Mouse (Mus musculus): ENCODE results near the gene Ablim2. TPM values are rescaled to one million over a fixed set of nuclear protein-coding genes. Genes with fewer than 3 reads are reported as not detected.

Ablim2 gene
- total and polyA plus RNA-seq, 3 experiments = 9.5 to 38.2 (median 10.1) TPM

DNA sequence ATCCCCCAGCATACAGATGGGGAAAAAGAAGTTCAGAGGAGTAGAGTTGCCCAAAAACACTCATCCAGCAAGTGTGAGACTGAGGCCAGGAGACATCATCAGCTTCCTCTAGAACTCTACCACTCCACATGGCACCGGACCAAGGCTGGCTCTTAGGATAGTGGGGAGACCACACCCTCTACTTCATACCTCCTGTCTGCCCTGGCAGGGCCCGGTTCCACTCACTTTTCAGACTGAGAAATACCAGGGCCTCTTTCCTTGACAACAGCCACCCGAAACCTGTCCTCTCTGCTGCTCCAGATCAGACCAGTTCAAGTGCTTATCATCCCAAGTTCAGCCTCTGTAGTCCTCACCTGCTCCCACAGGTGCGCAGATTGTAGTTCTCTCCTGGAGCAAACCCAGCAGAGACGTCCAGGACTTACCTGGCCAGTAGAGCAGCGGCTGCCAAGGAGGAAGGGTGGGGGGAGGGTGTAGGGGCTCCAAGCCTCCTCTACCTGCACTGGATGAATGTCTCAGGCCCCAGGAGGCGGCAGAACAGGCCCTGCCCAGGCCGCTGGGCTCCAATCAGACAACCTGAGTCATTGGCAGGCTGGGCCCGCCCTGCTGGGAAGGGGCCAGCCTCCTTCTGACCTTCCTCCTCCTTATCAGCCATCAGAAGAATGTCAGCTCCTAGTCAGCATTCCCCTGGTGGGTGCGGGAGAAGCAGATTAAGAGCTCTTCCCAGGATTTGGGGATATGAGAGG is 18.0 kb upstream of the Ablim2 start, which contains the start of gene Sh3tc1:
TSS of gene Sh3tc1 (minus strand) at position 452 of the 743 bp plus-strand sequence.
- peak; percentile 92 for DNase-seq

DNA sequence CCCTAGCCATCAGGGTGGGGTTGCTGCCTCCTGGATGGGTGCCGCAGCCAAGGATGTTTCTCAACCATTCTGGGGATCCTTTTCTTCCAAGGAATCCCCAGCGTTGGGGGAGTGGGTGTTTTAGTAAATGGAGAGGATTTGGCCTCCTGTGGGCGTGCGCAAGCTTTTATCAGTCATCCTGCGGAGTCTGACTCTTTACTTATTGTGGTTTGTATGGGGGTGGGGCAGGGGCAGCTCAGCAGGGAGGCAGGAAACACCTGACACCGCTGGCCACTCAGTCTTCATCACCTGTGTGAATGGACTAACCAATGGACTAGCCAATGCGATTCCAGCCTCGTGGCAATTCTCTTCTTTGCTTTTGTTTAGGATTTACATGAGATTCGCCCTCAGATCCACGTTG is 17.0 kb upstream of the Ablim2 start:
- DNase-seq = no peak

DNA sequence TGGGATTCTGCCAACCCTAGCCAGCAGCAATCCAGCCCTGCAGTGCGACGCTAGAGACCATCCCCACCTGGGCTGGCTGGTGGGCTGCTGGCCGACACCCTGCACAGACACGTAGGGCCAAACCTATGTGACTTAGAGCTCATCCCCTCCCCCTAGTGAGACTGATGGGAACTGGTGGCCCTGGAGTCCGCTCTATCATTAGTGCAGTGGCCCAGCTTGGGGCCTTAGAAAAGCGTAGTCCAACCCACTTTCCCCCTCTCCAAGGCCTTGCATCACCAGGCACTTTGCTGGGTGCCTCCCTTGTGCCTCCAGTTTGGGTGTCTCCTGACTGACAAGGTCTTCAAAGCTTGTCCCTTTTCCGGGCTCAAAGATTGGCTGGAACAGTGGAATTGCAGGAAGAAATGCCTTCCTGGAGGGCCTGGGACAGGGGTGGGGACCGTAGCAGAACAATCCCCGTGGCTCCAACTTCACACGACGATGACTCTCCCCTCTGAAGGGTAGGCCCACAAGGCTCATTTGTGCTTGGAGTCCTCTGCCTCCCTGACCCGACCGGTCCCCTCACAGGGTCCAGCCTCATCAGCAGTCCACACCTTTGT is 16.4 kb upstream of the Ablim2 start:
- DNase-seq = no peak

DNA sequence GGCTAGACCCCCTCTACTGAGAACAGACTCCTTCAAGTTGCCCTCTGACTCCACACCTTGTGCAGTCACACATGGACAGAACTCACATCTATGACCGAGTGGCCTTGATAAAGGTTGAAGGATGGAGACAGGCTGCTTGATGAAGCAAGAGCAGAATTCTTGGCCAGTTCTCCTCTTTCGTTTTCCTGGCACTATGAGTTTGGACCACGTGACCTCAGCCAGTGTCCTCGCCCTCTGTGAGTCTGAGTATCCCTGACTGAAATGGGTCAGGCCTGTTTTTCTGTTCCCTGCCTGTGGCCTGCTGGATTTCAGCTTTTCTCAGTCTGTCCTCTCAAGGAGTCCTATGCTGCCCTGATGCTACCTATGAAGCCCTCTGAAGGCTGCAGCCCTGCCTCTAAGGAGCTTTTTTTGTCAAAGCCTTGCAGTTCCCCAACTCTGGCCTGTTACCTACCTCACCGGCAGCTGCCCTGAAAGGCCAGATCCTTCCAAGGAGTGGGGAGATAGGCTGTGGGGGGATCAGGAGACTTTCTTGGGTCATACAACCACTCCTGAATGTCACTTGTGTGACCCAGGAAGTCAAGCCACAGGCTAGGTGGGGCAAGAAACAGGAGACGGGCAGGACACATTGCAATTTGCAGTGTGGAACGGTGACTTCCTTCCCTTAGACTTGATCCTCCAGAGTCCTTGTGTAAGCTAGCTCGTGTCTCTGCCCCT is 14.3 kb upstream of the Ablim2 start:
- peak; percentile 91 for DNase-seq

DNA sequence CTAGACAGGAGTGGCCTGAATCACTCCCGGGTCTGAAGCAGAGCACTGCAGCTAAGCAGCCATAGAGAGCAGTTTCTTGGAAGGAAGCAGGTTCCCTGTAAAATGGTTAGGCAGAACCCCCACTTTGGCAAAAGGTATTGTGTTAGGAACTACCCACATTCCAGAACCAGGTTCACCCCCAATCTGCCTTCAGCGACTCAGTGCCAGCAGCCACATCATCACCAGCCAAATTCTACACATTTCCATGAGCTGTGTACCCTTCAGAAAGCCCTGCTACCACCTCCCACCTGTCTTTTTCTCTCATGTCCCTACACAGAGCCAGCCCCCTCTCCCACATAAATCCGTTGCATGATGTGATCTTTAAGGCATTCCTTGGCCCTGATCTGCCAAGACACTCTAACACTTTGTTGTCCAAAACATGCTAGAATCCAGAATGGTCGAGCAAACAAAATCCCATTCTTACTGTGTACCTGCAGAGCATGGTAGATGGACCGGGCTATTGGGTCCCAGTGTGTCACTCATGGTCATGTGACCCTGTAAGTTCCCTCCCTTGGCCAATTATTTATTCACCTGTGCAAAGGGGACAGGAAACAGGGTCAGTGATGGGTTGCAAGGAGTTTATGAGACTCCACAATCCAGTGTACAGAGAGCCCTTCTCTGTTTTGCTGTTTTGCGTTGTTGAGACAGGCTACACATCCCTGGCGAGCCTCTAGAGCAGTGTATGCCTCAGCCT is 13.5 kb upstream of the Ablim2 start:
- DNase-seq = no peak

DNA sequence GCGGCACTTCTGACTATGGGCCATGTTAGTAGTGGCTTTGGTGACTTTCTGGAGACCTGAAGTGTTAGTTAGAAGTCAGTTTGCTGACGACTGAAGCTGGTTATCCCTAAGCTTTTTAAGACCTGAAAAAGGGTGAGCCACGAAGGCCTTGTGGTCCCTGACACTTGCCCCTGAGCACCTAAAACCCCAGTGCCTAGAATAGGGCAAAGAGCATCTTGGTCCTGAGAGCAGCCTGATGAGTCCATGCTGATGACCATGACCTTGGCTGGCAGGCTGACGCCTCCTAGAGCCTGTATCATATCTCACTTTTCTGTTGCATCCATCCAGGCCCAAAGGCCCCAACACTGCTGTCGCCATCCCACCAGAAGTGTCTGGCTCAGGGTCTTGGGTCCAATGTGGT is 12.3 kb upstream of the Ablim2 start:
- DNase-seq = no peak

DNA sequence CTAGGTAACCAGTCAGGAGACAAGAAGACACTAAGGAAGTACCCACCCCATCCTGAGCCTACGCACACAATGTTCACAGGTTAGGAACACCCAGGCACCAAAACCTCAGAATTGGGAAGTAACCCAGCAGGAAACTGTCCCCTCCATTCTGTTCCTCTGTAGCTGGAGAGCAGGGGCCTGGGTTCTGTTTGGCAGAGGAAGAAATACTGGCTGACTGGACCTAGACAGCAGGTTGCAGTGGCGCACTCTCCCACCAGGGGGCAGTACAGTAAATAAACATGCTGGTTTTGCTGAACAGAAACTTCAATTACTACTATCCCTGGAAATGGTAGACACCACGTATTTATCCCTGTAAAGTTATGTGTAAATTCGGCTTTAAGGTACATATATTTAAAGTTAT is 10.8 kb upstream of the Ablim2 start:
- DNase-seq = peak; percentile 71

DNA sequence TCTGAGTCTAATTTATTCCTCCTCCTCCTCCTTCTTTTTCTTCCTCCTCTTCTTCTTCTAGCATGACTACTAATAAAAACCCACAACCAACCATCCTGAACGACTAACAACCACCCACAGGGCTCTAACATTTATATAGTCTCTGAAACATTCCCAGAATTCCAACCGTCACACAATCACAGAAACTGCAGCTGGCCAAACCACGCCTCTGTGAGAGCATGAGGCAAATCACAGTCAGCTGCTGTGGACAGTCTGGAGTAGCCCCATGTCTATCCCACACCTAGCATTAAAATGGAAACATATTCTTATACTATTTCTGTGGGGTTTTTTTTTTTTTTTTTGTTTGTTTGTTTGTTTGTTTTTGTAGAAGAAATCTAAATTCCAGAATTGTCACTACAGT is 8.3 kb upstream of the Ablim2 start:
- DNase-seq = no peak

DNA sequence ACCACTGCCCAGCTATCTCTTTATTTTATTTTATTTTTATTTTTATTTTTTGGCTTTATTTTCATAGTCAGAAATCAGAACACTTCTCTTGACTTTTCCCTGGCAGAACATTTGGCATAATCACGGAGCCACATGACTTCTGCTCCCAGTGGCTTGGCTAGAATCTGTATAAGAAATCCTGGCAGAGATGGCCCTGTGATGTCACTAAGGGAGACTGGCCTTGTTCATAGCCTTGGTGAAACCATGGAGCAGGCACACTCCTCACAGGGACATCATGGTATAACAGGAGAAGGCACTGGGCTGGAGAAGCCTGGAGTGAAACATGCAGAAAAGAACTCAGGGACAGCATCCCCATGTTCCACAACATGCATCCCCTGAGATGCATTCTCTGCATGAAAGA is 7.7 kb upstream of the Ablim2 start:
- peak; percentile 72 for DNase-seq

DNA sequence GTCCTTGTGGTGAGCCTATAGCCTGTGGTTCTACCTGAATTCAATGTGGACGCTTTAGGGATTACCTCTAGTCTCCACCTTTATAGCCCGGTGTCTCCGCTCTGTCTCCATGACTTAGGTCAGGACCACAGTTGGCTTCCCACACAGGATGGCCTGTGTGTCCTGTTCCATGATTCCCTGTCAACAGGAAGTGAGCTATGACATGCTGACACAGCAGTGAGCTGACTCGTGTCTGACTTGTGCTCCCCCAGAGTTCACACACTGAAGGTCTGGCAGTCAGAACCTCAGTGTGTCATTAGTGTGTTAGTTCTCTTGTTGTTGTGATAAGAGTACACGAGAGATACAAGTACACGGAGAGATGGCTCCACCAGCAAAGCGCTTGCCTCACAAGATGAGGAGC is 6.7 kb upstream of the Ablim2 start:
- DNase-seq = no peak

DNA sequence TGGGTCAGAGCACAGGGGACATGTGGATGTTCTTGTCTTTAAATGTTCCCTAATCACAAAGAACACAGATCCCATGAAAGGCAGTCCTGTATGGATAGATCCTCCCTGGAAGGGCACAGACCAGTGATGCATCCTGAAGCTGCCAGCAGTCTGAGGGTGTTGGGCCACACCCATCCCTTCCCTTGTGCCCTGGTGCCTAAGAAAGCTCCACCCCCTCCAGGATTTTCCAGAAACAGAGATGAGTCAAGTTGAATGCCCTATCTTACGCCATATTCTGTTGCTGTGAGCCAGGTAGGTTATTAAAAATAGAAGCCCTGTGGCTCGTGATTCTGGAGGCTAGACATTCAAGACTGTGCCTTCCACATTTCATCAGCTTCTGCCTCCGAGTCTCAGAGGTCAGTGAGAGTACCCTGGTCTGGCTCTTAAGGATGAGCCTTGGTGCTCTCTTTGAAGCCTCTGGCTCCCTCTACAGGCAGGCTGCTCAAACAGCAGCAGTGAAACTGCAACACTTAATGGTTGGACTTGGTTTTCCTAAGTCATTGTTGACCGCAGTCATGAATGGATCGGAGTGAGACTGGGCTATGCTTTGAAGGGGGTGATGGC is 2.4 kb upstream of the Ablim2 start:
- peak; percentile 72 for DNase-seq

DNA sequence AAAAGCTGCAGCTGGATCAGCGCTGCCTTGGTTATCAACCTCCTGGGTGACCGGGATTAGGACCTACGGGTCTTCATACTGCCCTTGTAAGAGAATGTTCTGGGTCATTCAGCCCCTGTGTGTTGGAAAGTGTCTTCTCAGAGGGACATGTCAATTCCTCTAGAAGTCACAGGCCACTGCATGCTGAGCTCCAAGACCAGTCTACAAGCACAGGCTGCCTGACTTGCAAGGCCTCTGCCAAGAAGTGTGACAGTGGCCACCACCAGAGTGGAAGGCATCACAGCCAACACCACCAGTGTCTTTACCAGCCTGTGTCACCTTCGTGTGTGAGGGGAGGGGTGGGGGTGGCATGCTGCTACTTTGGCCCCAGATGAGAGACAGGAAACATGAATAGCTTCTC is 1.7 kb upstream of the Ablim2 start:
- DNase-seq = no peak

DNA sequence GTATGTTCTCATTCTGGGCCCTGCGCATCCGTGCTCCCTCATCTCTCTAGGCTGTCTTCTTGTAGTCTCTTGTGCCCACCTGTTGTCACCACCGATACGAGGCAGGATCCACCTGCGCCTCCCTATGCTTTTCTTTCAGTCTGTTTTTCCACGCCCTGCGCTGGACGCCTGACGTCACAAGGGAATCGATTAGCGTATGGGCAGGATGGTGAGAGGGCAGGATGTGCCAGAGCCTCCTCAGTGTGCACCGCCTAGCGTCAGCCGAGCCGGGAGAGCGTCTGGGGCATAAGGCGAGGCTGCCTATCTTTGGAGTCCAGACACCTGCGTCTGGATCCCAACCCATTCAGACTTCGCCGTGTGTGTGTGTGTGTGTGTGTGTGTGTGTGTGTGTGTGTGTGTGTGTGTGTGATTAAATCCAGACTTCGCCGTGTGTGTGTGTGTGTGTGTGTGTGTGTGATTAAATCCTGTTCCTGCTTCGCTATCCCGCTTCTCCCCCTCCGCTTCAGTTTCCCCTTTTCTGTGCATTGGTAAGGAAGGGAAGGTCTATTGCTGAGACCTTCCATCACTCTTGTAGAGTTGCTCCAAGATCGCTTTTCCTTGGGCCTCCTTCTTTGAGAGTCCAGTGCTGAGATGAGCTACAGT is 562 bp upstream of the Ablim2 start:
- DNase-seq = no peak

DNA sequence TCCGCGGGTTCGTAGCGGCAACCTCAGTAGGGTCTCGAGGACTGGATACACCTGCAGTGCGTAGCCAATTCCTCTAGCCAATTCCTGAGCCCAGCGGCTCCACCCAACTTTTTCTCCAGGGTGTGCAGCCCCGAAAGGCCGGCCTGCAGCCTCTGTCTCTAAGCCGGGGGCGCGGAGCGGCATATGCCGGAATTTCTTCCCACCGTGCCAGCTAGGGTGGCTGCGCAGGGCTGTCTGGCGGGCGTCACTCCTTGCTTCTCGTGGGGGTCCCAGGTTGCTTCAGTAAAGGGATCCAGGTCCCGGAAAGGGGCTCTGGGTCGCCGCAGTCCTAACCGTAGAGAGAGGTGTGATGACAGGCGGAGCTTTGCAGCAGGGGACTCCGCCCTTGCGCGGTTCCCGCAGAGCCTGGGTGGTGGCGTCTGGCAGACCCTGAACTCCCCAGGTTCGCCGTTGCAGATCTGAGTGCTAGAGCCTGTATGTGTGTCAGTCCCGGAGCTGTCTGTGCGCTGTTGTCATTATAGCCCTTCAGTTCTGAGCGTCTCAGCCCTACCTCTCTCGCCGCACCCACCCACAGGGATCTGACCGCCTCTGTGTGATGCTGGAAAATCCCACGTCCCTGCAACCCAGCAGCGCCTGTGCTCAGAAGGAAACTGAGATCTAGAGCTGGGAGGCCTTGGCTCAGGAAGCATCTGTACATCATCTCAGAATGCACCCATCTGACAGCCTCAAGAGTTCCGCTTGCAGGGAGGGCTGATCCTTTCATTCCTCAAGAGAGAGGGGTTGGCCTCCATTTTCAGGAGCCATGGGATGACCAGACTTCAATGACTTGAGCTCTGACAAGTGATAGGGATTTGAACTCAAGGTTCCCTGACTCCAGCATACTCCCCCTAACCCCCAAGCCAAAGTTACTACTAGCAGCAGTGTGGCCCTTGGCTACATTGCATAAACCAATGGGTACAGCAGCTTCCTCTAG is 687 bp downstream of the Ablim2 start:
- DNase-seq = peak; percentile 53

DNA sequence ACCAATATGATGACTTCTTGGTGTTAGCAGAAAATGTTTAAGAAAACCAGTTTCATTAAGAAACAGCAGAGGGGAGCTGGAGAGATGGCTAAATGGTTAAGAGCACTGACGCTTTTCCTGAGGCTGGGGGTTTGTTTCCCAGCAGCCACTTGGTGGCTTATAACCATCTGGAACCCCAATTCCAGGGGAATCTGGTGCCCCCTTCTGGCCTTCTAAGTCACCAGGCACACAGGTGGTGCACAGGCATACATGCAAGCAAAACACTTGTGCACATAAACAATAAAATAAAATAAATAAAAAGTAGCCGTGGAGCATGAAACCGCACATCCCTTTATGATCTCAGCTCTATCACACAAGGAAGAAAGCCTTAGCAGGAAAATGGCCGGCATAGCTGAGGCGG is 3.6 kb downstream of the Ablim2 start:
- no peak for DNase-seq

DNA sequence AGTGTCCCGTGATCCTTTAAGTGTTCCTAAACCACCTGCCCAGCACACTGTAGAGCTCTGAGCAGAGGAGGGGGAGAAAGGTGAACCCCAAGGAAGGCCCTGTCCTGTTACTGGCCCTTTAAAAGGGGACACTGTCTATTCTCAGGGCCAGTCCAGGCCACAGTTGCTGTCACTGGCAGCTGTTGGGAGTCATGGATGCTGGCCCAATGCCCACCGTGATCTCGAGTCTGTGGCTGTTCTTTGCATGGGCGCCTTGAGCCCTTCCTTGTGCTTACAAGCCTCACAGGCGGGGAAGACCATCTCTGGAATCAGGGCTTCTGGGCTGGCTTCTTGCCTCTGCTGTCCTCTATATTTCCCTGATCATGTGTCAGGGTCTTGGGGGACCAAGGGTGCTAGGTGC is 4.7 kb downstream of the Ablim2 start:
- DNase-seq = peak; percentile 76

DNA sequence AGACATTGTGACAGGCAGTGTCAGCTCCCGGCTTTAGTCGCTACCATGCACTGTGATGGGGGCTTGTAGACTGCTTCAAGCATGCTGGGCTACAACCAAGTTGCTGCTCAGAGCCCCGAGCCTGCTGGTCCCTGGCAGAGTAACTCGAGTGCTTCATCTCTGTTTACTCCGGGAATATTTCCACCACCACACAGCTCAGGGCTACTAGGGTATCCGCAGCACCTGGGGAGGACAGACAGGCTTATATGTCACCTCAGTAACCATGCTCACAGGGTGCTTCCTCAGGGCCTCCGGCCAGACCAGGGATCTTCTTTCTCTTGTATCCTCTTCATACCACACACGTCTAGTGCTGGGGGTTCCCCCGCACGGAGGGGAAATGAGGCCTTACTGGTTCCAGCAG is 5.2 kb downstream of the Ablim2 start:
- DNase-seq = no peak

DNA sequence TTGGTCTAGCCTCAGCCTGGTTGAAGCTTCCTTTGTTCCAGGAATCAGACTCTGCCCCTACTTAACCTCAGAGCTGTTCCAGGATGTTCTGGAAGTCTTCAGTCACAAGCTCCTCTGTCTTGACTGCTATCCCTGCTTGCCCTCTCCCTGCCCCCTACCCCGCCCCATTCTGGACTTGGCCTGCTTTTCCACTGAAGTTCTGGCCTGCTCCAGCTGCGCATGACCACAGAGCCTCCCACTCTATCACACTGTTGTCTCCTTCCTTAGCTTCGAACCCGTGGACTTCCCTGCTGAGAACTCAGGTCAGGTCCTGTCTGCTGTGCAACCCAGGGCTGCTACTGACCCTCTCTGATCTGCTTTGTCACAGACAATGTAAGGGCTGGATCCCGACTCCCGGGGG is 8.2 kb downstream of the Ablim2 start:
- DNase-seq = no peak

DNA sequence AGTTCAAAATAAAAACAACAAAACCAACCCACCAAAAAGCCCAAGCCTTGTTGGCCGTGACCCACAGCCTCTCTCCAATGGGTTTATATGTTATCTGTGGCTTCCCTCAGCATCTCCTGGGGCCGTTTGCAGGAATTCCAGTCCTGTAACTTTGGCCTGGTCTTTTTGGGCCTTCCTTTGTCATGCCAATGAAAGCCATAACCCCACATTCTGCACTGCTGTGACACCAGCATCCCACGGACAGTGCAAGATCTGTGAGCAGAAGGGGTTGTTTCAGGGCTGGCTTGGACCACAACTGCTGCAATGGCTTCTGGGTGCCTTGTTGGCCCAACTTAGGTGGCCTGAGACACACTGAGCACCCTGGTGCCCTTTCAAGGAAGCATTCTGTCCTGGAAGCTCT is 10.8 kb downstream of the Ablim2 start:
- DNase-seq = no peak

DNA sequence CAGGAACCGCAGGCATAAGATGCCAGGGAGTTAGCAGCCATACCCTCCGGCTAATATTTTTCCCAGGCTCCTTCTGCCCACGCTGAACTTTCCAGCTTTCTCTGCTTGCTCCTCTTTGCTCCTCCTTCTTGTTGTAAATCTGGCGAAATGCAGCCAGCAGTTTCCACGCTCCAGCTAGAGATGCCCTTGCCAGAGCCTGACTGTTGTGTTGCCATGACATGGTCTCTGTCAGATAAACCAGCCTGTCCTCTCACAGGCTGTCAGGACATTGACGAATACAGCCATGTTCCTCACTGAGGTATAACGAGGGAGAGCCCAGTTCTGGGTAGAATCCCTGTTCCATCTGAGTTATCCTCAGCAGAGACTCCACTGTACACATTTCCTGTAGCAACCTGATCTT is 11.3 kb downstream of the Ablim2 start:
- no peak for DNase-seq

DNA sequence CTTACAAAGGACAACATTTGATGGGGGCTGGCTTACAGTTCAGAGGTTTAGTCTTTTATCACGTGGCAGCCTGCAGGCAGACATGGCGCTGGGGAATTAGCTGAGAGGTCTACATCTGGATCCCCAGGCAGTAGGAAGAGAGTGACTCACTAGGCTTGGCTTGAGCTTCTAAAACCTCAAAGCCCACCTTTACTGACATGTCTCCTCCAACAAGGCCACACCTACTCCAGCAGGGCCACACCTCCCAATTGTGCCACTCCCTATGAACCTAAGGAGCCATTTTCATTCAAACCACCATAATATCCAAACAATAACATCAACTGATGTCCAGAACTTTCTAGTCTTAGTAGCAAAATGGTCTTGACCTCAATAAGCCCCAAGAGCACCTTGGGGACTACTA is 12.6 kb downstream of the Ablim2 start:
- DNase-seq = no peak

All from adrenal gland, adult 2 months (tissue).